Mouse (Mus musculus): ENCODE measurements around the gene Rpp30. TPM values are rescaled to one million over a fixed set of nuclear protein-coding genes. Genes with fewer than 3 reads are reported as not detected.

The Rpp30 gene
- polyA plus RNA-seq, 1 experiment from 2014 or later = 31.5 TPM

DNA sequence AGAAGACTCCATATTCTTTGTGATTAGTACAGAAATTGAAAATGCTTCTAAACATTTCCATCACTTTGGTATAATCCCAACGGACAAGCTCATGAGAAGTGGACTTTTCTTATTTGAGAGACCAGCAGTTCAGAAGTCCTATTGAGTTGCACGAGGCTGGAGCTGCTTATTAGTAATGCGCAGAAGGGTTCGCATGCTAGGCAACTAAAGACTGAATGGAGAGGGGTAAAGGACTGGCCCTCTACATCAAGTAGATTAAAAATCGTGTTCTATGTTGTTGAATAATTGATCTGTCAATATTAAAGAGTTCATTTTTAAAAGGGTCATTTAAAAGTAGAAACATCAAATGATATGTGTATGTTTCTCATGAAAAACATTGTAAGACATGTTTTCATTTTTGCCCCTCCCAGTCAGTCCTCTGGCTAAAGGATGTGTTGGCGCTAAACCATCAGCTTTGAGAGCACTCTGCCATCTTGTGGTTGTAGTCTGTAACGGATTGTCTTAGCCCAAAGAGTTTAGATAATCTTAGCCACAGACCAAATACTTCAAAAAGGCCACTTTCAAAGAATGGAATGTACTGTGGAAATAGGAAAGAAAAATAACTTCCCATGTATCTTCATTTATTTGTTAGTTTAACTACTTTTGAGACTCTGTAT lies 782 bp upstream of the Rpp30 start:
- Histone ChIP-seq H3K27ac (ENCODE audit: low read depth, low read length) (no peak overlapping the region), H3K36me3 (ENCODE audit: control insufficient read depth, insufficient read depth) (no peaks in the 10 kb centered on the region), H3K4me2 (replicated peaks; ENCODE audit: low read depth) (peak overlapping the region; percentile 81), H3K9ac (ENCODE audit: low read depth, low read length) (no peak overlapping the region), H3K4me1 (replicated peaks; ENCODE audit: control insufficient read depth, insufficient read depth, low read length) (0 out of 2 replicates have a peak, but pooled peaks cover 4% of the 10 kb centered on the region), H3K9me3 (ENCODE audit: control insufficient read depth) (no peaks in the 10 kb centered on the region), H3K4me3 (ENCODE audit: low read depth, low read length) (peak overlapping the region; percentile 86), H3K27me3 (replicated peaks; ENCODE audit: control insufficient read depth, insufficient read depth, low read length) (no peaks in the 10 kb centered on the region)
- TF ChIP-seq CTCF (IDR thresholded peaks at IDR 0.05; ENCODE audit: low read depth) = peak; percentile 85
- peak; percentile 63 for ATAC-seq
- WGBS = 50% methylated on average over 7 of the region's 7 CpGs

DNA sequence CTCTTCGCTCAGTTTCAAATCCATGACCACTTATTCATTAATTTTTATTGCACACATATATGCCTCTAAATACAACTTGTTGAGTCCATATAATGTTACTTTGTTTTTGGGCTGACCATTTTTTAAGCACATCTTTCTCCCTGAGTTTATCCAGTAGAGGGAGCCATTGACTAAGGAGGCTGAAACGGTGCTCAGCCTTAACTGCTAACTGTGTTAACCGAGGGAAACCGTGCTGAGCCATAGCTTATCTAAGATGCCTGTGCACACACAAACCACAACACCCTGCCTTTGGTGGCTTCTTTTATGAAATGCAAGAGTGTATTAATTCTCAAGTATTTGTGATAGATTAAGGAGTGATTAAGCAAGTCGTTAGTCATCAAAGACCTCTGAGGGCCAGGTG lies 7.3 kb downstream of the Rpp30 start:
- H3K4me2 ChIP-seq (replicated peaks; ENCODE audit: low read depth) = no peak overlapping the region
- H3K4me1 ChIP-seq (replicated peaks; ENCODE audit: control insufficient read depth, insufficient read depth, low read length) = no peaks in the 10 kb centered on the region
- 42% methylated on average over 5 of the region's 5 CpGs for WGBS

DNA sequence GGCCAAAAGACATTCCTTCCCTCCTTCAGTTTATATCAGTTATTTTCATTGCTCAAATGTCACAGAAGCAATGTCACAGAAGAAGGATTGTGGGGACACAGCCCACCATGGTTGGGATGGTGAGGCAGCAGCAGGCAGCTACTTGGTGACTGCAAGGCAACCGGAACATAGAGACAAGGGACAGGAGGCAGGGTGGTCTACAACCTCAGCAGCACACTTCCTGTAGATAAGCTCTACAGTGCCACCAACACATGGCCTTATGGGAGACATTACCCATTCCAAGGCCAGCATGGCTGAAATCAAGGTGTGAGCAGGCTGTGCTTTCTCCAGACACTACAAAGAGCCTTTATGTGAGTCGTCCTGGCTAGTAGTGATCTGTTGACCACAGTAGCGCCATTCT lies 13.7 kb downstream of the Rpp30 start:
- no peak overlapping the region for H3K4me3 ChIP-seq (ENCODE audit: low read depth, low read length)
- no peaks in the 10 kb centered on the region for H3K9me3 ChIP-seq (ENCODE audit: control insufficient read depth)
- no peak for ATAC-seq
- H3K9ac ChIP-seq (ENCODE audit: low read depth, low read length) = no peak overlapping the region
- no peak overlapping the region for H3K4me2 ChIP-seq (replicated peaks; ENCODE audit: low read depth)
- TF ChIP-seq CTCF (IDR thresholded peaks at IDR 0.05; ENCODE audit: low read depth) = no peak
- H3K27me3 ChIP-seq (replicated peaks; ENCODE audit: control insufficient read depth, insufficient read depth, low read length) = no peaks in the 10 kb centered on the region
- peaks cover 55% of the 10 kb centered on the region for H3K36me3 ChIP-seq (ENCODE audit: control insufficient read depth, insufficient read depth)
- WGBS = 87% methylated on average over 3 of the region's 3 CpGs
- H3K4me1 ChIP-seq (replicated peaks; ENCODE audit: control insufficient read depth, insufficient read depth, low read length) = no peaks in the 10 kb centered on the region
- no peak overlapping the region for H3K27ac ChIP-seq (ENCODE audit: low read depth, low read length)

More for the DNA sequence above, 7.3 kb downstream of the Rpp30 start:
- Histone ChIP-seq H3K9ac (ENCODE audit: low read depth, low read length) (no peak overlapping the region), H3K9me3 (ENCODE audit: control insufficient read depth) (no peaks in the 10 kb centered on the region), H3K4me3 (ENCODE audit: low read depth, low read length) (no peak overlapping the region), H3K27me3 (replicated peaks; ENCODE audit: control insufficient read depth, insufficient read depth, low read length) (no peaks in the 10 kb centered on the region), H3K27ac (ENCODE audit: low read depth, low read length) (no peak overlapping the region), H3K36me3 (ENCODE audit: control insufficient read depth, insufficient read depth) (peaks cover 42% of the 10 kb centered on the region)
- ATAC-seq = no peak
- TF ChIP-seq CTCF (IDR thresholded peaks at IDR 0.05; ENCODE audit: low read depth) = peak; percentile 77

DNA sequence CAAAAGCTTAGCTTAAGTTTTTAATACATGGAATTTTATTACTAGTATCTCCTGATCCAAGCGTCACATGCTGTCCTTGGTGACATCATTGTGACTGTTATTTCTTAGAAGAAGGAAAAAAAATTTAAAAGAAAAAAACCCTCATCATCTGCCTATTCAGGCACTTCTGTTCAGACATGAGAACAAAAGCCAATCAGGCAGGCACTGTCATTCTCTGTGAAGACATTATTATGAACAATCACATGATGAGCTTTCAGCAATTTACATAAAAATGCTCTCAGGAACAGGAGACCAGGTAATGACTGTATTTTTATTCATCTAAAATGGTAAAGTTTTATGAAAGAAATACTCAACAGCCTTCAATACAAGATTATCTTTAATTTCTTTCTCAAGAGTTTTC lies 14.7 kb downstream of the Rpp30 start:
- Histone ChIP-seq H3K36me3 (ENCODE audit: control insufficient read depth, insufficient read depth) (peaks cover 62% of the 10 kb centered on the region), H3K4me2 (replicated peaks; ENCODE audit: low read depth) (no peak overlapping the region), H3K9ac (ENCODE audit: low read depth, low read length) (no peak overlapping the region), H3K9me3 (ENCODE audit: control insufficient read depth) (no peaks in the 10 kb centered on the region), H3K27me3 (replicated peaks; ENCODE audit: control insufficient read depth, insufficient read depth, low read length) (no peaks in the 10 kb centered on the region), H3K4me1 (replicated peaks; ENCODE audit: control insufficient read depth, insufficient read depth, low read length) (no peaks in the 10 kb centered on the region), H3K4me3 (ENCODE audit: low read depth, low read length) (no peak overlapping the region), H3K27ac (ENCODE audit: low read depth, low read length) (no peak overlapping the region)
- WGBS = 91% methylated on average over 1 of the region's 1 CpGs
- ATAC-seq = no peak
- no peak for TF ChIP-seq CTCF (IDR thresholded peaks at IDR 0.05; ENCODE audit: low read depth)

DNA sequence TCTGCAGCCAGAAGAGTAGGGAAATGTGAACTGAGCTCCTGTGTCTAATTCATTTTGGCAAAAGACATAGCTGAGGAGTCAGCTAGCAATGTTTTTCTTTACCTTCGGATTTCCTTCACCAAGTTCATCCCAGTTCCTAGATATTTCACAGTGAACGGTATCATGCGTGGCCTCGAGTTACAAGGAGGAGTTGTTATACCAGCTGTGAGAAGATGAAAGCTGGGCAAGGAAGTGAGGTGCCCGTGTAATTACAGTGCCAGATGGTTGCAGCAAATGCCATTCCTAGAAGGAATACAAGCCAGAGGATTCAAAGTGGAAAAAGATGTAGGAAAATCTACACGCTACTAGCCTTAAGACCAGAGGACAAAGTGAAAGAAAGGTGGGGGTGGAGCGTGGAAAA lies 15.4 kb downstream of the Rpp30 start:
- no peak for ATAC-seq
- H3K4me2 ChIP-seq (replicated peaks; ENCODE audit: low read depth) = no peak overlapping the region
- no peak overlapping the region for H3K9ac ChIP-seq (ENCODE audit: low read depth, low read length)
- H3K4me3 ChIP-seq (ENCODE audit: low read depth, low read length) = no peak overlapping the region
- H3K4me1 ChIP-seq (replicated peaks; ENCODE audit: control insufficient read depth, insufficient read depth, low read length) = no peaks in the 10 kb centered on the region
- H3K9me3 ChIP-seq (ENCODE audit: control insufficient read depth) = no peaks in the 10 kb centered on the region
- H3K27ac ChIP-seq (ENCODE audit: low read depth, low read length) = no peak overlapping the region
- H3K27me3 ChIP-seq (replicated peaks; ENCODE audit: control insufficient read depth, insufficient read depth, low read length) = no peaks in the 10 kb centered on the region
- H3K36me3 ChIP-seq (ENCODE audit: control insufficient read depth, insufficient read depth) = peaks cover 59% of the 10 kb centered on the region
- WGBS = 90% methylated on average over 7 of the region's 7 CpGs
- no peak for TF ChIP-seq CTCF (IDR thresholded peaks at IDR 0.05; ENCODE audit: low read depth)

DNA sequence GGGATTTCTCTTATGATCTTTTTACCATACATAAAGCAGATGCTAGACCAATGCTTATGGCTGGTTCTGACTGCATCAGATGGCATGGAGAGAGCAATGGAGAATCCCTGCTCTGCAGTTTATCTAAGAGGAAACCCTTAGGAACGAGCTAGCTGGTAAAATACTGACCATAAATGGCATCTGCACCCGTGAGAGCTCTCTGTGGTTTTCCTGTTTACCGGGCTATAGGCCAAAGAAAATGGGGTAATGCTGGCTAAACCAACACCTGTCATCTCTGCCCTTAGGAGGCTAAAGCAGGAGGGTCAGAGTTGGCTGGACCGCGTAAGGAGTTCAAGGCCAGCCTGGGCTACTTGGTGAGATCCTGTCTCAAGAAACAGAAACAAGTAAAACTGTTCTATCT lies 20.4 kb downstream of the Rpp30 start:
- Histone ChIP-seq H3K36me3 (ENCODE audit: control insufficient read depth, insufficient read depth) (peaks cover 30% of the 10 kb centered on the region), H3K4me3 (ENCODE audit: low read depth, low read length) (no peak overlapping the region), H3K27ac (ENCODE audit: low read depth, low read length) (no peak overlapping the region), H3K4me2 (replicated peaks; ENCODE audit: low read depth) (no peak overlapping the region), H3K4me1 (replicated peaks; ENCODE audit: control insufficient read depth, insufficient read depth, low read length) (no peaks in the 10 kb centered on the region), H3K9ac (ENCODE audit: low read depth, low read length) (no peak overlapping the region), H3K9me3 (ENCODE audit: control insufficient read depth) (no peaks in the 10 kb centered on the region), H3K27me3 (replicated peaks; ENCODE audit: control insufficient read depth, insufficient read depth, low read length) (no peaks in the 10 kb centered on the region)
- WGBS = 84% methylated on average over 5 of the region's 5 CpGs
- TF ChIP-seq CTCF (IDR thresholded peaks at IDR 0.05; ENCODE audit: low read depth) = no peak
- no peak for ATAC-seq

Measured in intestine, postnatal 0 days (tissue).